In the genomic region with DNA sequence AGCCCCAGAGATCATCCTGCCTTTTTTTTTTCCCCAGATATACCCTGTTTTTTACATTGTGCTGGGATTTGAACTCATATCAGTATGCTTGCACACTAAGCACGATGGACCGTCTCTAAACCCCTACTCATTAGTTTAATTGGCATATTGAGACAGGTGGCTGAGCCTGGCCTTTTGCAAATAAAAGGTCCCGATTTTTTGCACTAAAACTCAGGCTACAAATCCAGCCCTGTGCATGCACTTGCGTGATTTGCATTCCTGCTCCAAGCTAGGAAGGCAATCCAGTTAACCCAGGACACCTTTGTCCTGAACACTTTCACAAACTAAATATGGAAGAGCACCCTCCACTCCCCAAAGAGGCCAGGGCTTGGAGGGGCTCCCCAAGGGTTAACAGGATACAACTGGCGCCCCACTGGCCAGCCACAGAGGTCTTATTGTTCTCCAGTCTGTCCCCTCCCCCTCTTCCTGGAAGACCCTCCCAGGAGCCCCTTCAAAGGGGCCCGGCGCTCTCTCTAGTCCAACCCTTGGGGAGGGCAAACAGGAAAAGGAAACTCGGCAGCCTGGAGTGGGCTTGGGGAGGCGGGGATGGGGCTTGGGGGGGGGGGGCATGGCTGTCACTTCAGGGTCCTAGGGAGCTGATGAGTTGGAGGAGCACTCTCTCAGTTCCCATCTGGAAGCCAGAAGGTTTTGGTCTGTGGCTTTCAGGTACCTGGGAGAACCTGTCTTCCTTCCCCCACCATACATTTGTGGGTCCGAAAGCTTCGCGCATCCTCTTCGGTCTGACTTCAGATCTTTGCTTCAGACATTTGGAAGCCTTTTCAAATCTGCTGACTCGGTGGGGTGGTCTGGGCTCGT, we compare ENCODE assay signal across 8 mouse cellular contexts. TPM values are rescaled to one million over a fixed set of nuclear protein-coding genes. Genes with fewer than 3 reads are reported as not detected.
DNase-seq lines count a peak whose midpoint lies in the region; ATAC-seq and TF ChIP-seq lines count a peak whose summit lies in the region.

No protein-coding gene starts in this region.

- no peaks in the 10 kb centered on the region for H3K9me3 ChIP-seq in embryonic facial prominence, embryonic 11.5 days (replicated peaks; ENCODE audit: control insufficient read depth, low read length)
- H3K9me3 ChIP-seq in hindbrain, embryonic 13.5 days: no peaks in the 10 kb centered on the region
- H3K9me3 ChIP-seq in lung, embryonic 15.5 days: no peaks in the 10 kb centered on the region
- H3K9me3 ChIP-seq in stomach, postnatal 0 days (ENCODE audit: control insufficient read depth, low read length): no peaks in the 10 kb centered on the region

- peak overlapping the region; percentile 99 for H3K27ac ChIP-seq in embryonic facial prominence, embryonic 11.5 days (replicated peaks; ENCODE audit: low read depth, low read length)
- peak overlapping the region; percentile 88 for H3K27ac ChIP-seq in hindbrain, embryonic 13.5 days
- peak overlapping the region; percentile 99 for H3K27ac ChIP-seq in lung, embryonic 15.5 days
- peak overlapping the region; percentile 97 for H3K27ac ChIP-seq in stomach, postnatal 0 days (replicated peaks)

- H3K9ac ChIP-seq in embryonic facial prominence, embryonic 11.5 days (replicated peaks; ENCODE audit: low read length): peak overlapping the region; percentile 58
- peak overlapping the region; percentile 49 for H3K9ac ChIP-seq in hindbrain, embryonic 13.5 days
- H3K9ac ChIP-seq in lung, embryonic 15.5 days: peak overlapping the region; percentile 64
- peak overlapping the region; percentile 74 for H3K9ac ChIP-seq in stomach, postnatal 0 days (ENCODE audit: low read length)

- H3K27me3 ChIP-seq in embryonic facial prominence, embryonic 11.5 days (ENCODE audit: control insufficient read depth, insufficient read depth, low read length): no peaks in the 10 kb centered on the region
- H3K27me3 ChIP-seq in hindbrain, embryonic 13.5 days: peaks cover 3% of the 10 kb centered on the region; the same call in 1 of the 2 replicates
- H3K27me3 ChIP-seq in lung, embryonic 15.5 days: no peaks in the 10 kb centered on the region
- H3K27me3 ChIP-seq in stomach, postnatal 0 days (ENCODE audit: control insufficient read depth, insufficient read depth, low read length): no peaks in the 10 kb centered on the region

- peak overlapping the region; percentile 81 for H3K4me2 ChIP-seq in embryonic facial prominence, embryonic 11.5 days (ENCODE audit: low read depth, low read length)
- peak overlapping the region; percentile 52 for H3K4me2 ChIP-seq in hindbrain, embryonic 13.5 days
- peak overlapping the region; percentile 89 for H3K4me2 ChIP-seq in lung, embryonic 15.5 days
- H3K4me2 ChIP-seq in stomach, postnatal 0 days (replicated peaks; ENCODE audit: low read depth): peak overlapping the region; percentile 73

- peak; percentile 50 for DNase-seq in adrenal gland, postnatal 14 days
- DNase-seq in adrenal gland, adult 8-10 months: no peak
- peak; percentile 95 for DNase-seq in embryonic facial prominence, embryonic 11.5 days (ENCODE audit: low spot score)
- peak; percentile 65 for DNase-seq in stomach, postnatal 0 days (ENCODE audit: low spot score)
- no peak for DNase-seq in gastrocnemius, postnatal 14 days
- no peak for DNase-seq in spleen, postnatal 4 days (ENCODE audit: low spot score in 2 of 2)

- intact Hi-C loops in gastrocnemius, postnatal 14 days (cut with DNase I; ENCODE audit: low total_unique reads): no loop called here

- TF ChIP-seq CTCF in stomach, postnatal 0 days (IDR thresholded peaks at IDR 0.05; ENCODE audit: low read depth): no peak

- no peaks in the 10 kb centered on the region for H3K36me3 ChIP-seq in embryonic facial prominence, embryonic 11.5 days (replicated peaks; ENCODE audit: control insufficient read depth, insufficient read depth, low read depth, low read length)
- no peaks in the 10 kb centered on the region for H3K36me3 ChIP-seq in hindbrain, embryonic 13.5 days
- H3K36me3 ChIP-seq in lung, embryonic 15.5 days: no peaks in the 10 kb centered on the region
- H3K36me3 ChIP-seq in stomach, postnatal 0 days (ENCODE audit: control insufficient read depth, insufficient read depth, low read length): no peaks in the 10 kb centered on the region

- peak overlapping the region; percentile 34 for H3K4me3 ChIP-seq in embryonic facial prominence, embryonic 11.5 days (ENCODE audit: low read depth, low read length)
- peak overlapping the region; percentile 32 for H3K4me3 ChIP-seq in hindbrain, embryonic 13.5 days
- peak overlapping the region; percentile 47 for H3K4me3 ChIP-seq in lung, embryonic 15.5 days
- peak overlapping the region; percentile 38 for H3K4me3 ChIP-seq in stomach, postnatal 0 days (ENCODE audit: low read depth, low read length)

- ATAC-seq in embryonic facial prominence, embryonic 11.5 days (replicated peaks; ENCODE audit: insufficient number of reproducible peaks, low FRiP score, low TSS enrichment, low read depth): peak; percentile 80
- ATAC-seq in hindbrain, embryonic 13.5 days (ENCODE audit: low FRiP score): peak; percentile 82
- peak; percentile 74 for ATAC-seq in lung, embryonic 15.5 days (ENCODE audit: borderline replicate concordance, extremely low read depth, low FRiP score, low TSS enrichment)
- peak; percentile 14 for ATAC-seq in stomach, postnatal 0 days (ENCODE audit: low FRiP score, low TSS enrichment)

- H3K4me1 ChIP-seq in embryonic facial prominence, embryonic 11.5 days (ENCODE audit: control insufficient read depth, insufficient read depth, low read length): peaks cover 8% of the 10 kb centered on the region
- peaks cover 46% of the 10 kb centered on the region for H3K4me1 ChIP-seq in hindbrain, embryonic 13.5 days (replicated peaks)
- H3K4me1 ChIP-seq in lung, embryonic 15.5 days: peaks cover 57% of the 10 kb centered on the region
- peaks cover 7% of the 10 kb centered on the region for H3K4me1 ChIP-seq in stomach, postnatal 0 days (replicated peaks; ENCODE audit: control insufficient read depth, insufficient read depth)

- WGBS in embryonic facial prominence, embryonic 11.5 days: under 1% methylated on average over 14 of the region's 15 CpGs
- 2% methylated on average over 14 of the region's 15 CpGs for WGBS in hindbrain, embryonic 13.5 days
- 2% methylated on average over 13 of the region's 15 CpGs for WGBS in lung, embryonic 15.5 days
- WGBS in stomach, postnatal 0 days: 10% methylated on average over 15 of the region's 15 CpGs

- TF ChIP-seq EP300 in stomach, postnatal 0 days (optimal IDR thresholded peaks at IDR 0.05): no peak

RNA-seq across cellular contexts. Expression of a gene that starts 7.1 kb away (rescaled TPM):
- 45.5 and 55.7 TPM in 2 replicates for total RNA-seq in adrenal gland, postnatal 14 days (2021)
- 10 to 100 TPM; 18.3 to 48.9 (median 22.3) TPM for total RNA-seq in adrenal gland, adult 8-10 months (2022)
- polyA plus RNA-seq in embryonic facial prominence, embryonic 11.5 days (2014; fragmentation: Nextera tagmentation; extraction: Ambion mirVana): 86.9 and 89.6 TPM in 2 replicates
- polyA plus RNA-seq in hindbrain, embryonic 13.5 days (2015; fragmentation: Nextera tagmentation; extraction: Ambion mirVana): 26.1 and 32.2 TPM in 2 replicates
- 91.2 and 92.0 TPM in 2 replicates for polyA plus RNA-seq in lung, embryonic 15.5 days (2015; fragmentation: Nextera tagmentation; extraction: Ambion mirVana)
- 82.8 and 86.6 TPM in 2 replicates for polyA plus RNA-seq in stomach, postnatal 0 days (2015; fragmentation: Nextera tagmentation; extraction: Ambion mirVana)
- 10 to 100 TPM; 10.5 to 10.8 TPM for total RNA-seq in gastrocnemius, postnatal 14 days (2021)

RNA-seq across cellular contexts. Expression of a gene that starts 30.5 kb away (rescaled TPM):
- total RNA-seq in adrenal gland, postnatal 14 days (2021): 62.2 and 67.9 TPM in 2 replicates
- 100 to 1,000 TPM in 2 of 4 experiments, 10 to 100 TPM in 2; 75.4 to 109 (median 88.5) TPM for total RNA-seq in adrenal gland, adult 8-10 months (2022)
- polyA plus RNA-seq in embryonic facial prominence, embryonic 11.5 days (2014; fragmentation: Nextera tagmentation; extraction: Ambion mirVana): 61.5 and 64.7 TPM in 2 replicates
- 51.9 and 60.3 TPM in 2 replicates for polyA plus RNA-seq in hindbrain, embryonic 13.5 days (2015; fragmentation: Nextera tagmentation; extraction: Ambion mirVana)
- 57.5 and 58.4 TPM in 2 replicates for polyA plus RNA-seq in lung, embryonic 15.5 days (2015; fragmentation: Nextera tagmentation; extraction: Ambion mirVana)
- polyA plus RNA-seq in stomach, postnatal 0 days (2015; fragmentation: Nextera tagmentation; extraction: Ambion mirVana): 45.1 and 49.9 TPM in 2 replicates
- 10 to 100 TPM; 26.0 to 36.2 TPM for total RNA-seq in gastrocnemius, postnatal 14 days (2021)

RNA-seq across cellular contexts. Expression of a gene that starts 32.1 kb away (rescaled TPM):
- 68.3 and 68.8 TPM in 2 replicates for total RNA-seq in adrenal gland, postnatal 14 days (2021)
- 10 to 100 TPM; 81.0 to 86.9 (median 83.7) TPM for total RNA-seq in adrenal gland, adult 8-10 months (2022)
- 21.0 and 21.1 TPM in 2 replicates for polyA plus RNA-seq in embryonic facial prominence, embryonic 11.5 days (2014; fragmentation: Nextera tagmentation; extraction: Ambion mirVana)
- 13.7 and 14.4 TPM in 2 replicates for polyA plus RNA-seq in hindbrain, embryonic 13.5 days (2015; fragmentation: Nextera tagmentation; extraction: Ambion mirVana)
- polyA plus RNA-seq in lung, embryonic 15.5 days (2015; fragmentation: Nextera tagmentation; extraction: Ambion mirVana): 20.2 and 21.6 TPM in 2 replicates
- polyA plus RNA-seq in stomach, postnatal 0 days (2015; fragmentation: Nextera tagmentation; extraction: Ambion mirVana): 6.8 and 8.3 TPM in 2 replicates
- total RNA-seq in gastrocnemius, postnatal 14 days (2021): 10 to 100 TPM; 25.7 to 33.6 TPM

RNA-seq across cellular contexts. Expression of a gene that starts 45.7 kb away (rescaled TPM):
- 4.2 and 9.4 TPM in 2 replicates for total RNA-seq in adrenal gland, postnatal 14 days (2021)
- total RNA-seq in adrenal gland, adult 8-10 months (2022): 1 to 10 TPM; 3.1 to 5.6 (median 4.2) TPM
- polyA plus RNA-seq in embryonic facial prominence, embryonic 11.5 days (2014; fragmentation: Nextera tagmentation; extraction: Ambion mirVana): 4.6 and 5.3 TPM in 2 replicates
- polyA plus RNA-seq in hindbrain, embryonic 13.5 days (2015; fragmentation: Nextera tagmentation; extraction: Ambion mirVana): 3.9 and 4.2 TPM in 2 replicates
- polyA plus RNA-seq in lung, embryonic 15.5 days (2015; fragmentation: Nextera tagmentation; extraction: Ambion mirVana): 11.9 and 12.1 TPM in 2 replicates
- polyA plus RNA-seq in stomach, postnatal 0 days (2015; fragmentation: Nextera tagmentation; extraction: Ambion mirVana): 4.0 and 4.3 TPM in 2 replicates
- total RNA-seq in gastrocnemius, postnatal 14 days (2021): 1 to 10 TPM; 2.7 to 2.9 TPM

Comparison
In these comparisons a context has a peak if more than half of its experiments do, and no peak if none do; other contexts are left out.
1. DNase-seq: peak in adrenal gland, postnatal 14 days (single experiment), embryonic facial prominence, embryonic 11.5 days (single experiment) and stomach, postnatal 0 days (single experiment); none in adrenal gland, adult 8-10 months (single experiment), gastrocnemius, postnatal 14 days (single experiment) and spleen, postnatal 4 days (0 of 2).
2. ATAC-seq: peak in every context shown above with its lines; median percentile 82 in hindbrain, embryonic 13.5 days; 80 in embryonic facial prominence, embryonic 11.5 days; 74 in lung, embryonic 15.5 days; 14 in stomach, postnatal 0 days.
3. Peak in every context shown above with its lines, with median percentiles within 50 percentile points of each other: H3K27ac ChIP-seq, H3K4me2 ChIP-seq, H3K4me3 ChIP-seq and H3K9ac ChIP-seq.